Mouse (Mus musculus) activated CD4-positive, CD25-positive, alpha-beta regulatory T cell, adult 4 months (primary cell): ENCODE measurements around the gene Gabarapl1. TPM values are rescaled to one million over a fixed set of nuclear protein-coding genes. Genes with fewer than 3 reads are reported as not detected.
"Not testable (repeated sequence)": the region's sequence is repeated elsewhere in the genome, so short reads cannot be mapped to it uniquely, and the experiment has no call there.

Experiments used
- ATAC-seq: one replicate; pipeline ENCODE4 v1.8.0; 2017
- polyA plus RNA-seq, 2 experiments: library from polyadenylated mRNA; unstranded; fragments of 100-300 nt; shearing (Covaris generic); gene quantifications; one replicate each; pipeline ENCODE4 v1.2.1; 2017

Gabarapl1 gene
- polyA plus RNA-seq, result 1 to 10 TPM; 4.5 to 8.8 TPM

DNA sequence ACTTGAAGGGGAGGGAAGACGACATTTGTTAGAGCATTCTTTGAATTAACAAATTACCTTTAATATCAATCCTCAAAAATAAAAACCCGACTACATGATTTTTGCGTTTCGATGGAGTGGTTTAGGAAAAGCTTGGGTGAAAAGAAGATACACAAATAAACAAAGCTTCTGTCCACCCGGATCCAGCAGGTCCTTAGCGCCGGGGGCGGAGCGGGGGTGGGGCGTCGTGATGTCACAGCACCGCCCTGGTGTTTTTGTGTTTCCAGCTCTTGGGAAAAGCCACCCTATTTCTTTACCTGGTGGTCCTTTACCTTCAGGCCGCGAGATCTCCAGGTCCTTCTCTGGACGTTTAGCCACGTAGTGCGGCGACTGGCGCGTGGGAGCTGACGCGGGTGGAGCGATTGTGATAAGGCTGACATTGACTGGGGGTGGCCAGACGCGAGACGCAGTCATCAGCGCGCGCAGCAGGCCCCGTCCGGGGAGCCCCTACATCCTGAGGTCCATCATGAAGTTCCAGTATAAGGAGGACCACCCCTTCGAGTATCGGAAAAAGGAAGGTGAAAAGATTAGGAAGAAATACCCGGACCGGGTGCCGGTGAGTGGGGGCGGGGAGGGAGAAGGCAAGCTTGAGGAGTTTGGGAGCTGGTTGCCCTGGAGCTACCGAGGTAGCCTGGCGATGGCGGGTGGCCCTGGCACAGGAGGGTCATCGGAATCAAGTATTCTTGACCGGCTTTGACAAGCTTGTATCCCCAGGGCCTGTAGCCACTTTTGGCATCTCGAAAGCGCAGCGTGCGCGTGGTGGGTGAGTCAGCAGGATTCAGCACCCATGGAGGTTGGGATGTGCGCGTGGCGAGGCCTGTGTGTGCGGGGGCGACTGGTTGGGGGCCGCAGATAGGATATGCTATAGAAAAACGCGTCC, at the start of gene Gabarapl1:
Gene Gabarapl1 (plus strand): TSS at position 219 of the 919 bp plus-strand sequence.
- ATAC-seq, result peak; percentile 78

DNA sequence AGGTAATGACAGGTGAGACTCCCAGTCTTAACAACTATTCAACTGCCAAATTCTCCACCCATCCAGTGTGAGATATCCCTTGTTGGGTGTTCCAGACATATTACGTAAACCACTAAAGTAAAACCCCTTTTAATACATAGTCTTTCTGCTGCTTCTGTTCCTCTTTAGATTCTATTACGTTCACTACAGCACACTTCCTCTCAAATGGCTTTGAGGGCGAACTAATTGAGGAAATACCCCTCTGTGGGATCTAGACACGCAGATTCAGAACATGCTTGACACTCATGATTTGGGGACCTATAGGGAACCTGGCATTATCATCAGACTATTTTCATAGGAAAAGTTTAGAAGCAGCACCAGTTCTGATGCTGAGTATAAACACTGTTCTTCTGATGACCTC, 38.0 kb upstream of the Gabarapl1 start:
- no peak for ATAC-seq

DNA sequence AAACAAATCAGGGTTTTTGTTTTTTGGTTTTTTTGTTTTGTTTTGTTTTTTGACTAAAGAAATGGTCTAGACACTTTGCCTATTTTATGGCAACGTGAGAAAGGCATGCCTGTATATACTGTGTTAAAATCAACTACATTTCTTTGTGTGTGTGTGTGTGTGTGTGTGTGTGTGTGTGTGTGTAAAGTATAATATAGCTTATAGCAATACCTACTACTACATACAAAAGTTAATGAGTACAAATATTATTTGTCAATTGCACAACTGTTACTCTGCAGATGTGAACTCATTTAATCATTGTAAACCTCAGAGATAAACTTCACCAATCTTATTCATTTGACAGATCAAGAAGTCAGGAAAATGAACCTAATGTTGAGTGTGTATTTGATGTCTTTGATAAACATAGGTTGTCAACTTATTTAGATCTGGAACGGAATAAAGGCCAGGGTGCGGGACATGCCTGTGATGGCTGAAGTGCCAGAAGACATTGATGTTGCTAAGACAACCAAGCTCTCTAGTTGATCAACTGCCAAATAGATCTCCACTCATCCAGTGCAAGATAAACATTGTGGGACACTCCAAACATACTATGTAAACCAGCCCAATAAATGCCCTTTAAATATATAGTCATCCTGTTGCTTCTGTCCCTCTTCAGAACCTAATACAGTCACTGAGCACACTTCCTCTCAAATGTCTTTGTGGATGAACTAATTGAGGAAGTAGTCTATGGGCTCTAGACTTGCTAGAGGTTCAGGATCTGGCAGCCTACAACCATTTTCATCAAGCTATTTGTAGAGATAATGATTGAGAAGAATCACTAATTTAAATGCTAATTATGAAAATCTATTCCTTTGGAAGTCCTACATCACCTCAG, 35.4 kb upstream of the Gabarapl1 start:
- ATAC-seq, result no peak

DNA sequence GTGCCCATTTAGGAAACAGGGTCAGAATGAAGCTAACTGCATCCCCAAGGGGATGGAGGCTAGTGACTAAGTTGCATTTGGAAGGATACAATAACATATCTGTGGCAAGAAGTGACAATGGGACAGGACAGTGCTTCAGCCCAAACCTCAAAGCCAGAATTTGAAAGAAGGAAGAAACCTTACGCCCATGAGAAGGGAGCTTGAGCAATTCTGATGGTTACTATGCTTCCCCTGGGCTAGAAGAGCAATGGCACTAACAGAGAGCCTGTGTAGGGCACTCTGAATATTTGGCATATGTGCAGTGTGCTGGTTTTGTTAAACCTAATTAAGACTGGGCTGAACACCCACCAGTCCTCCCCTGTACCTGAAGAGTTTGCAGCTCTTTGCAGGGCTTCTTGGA, 33.4 kb upstream of the Gabarapl1 start:
- ATAC-seq, result not testable (repeated sequence)

DNA sequence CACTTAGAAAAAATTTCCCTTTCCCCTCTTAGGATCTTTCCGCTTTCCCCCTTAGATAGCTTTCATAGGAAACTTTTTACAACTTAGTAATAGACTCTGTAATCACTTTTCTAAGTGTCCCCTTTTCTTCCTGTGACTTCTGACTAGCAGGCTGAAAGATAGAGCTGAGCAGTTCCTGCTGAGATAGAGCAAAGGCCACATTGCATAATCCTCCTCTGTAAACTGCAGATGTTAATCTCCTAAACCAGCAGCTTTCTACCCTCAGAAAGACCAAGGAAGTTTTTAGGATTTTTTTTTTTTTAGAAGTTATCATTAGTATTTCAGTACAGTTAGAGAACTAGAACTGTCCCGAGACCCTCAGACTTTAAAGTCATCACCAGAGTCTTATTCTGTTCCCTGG, 29.5 kb upstream of the Gabarapl1 start:
- no peak for ATAC-seq

DNA sequence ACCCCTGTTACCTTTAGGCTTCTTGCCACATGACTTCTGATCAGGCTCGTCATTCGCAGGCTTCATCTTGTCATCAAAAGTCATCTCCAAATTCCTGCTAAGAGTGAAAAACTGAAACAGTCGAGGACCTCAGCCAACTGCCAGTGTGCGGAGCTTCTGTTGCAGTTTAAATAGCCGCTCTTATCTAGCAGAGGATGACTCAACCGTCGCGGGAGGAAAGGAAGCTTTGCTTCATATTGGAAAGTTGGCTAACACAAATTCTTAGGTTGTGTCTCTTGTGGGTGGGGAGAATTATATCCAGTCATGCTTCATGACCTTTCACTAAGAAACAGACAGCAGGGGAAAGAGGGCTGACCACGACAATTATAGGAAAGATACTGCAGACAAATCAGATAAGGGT, 25.9 kb upstream of the Gabarapl1 start, which contains the start of gene Olr1:
Gene Olr1 (minus strand): TSS at position 142 of the 400 bp plus-strand sequence.
- no peak for ATAC-seq

DNA sequence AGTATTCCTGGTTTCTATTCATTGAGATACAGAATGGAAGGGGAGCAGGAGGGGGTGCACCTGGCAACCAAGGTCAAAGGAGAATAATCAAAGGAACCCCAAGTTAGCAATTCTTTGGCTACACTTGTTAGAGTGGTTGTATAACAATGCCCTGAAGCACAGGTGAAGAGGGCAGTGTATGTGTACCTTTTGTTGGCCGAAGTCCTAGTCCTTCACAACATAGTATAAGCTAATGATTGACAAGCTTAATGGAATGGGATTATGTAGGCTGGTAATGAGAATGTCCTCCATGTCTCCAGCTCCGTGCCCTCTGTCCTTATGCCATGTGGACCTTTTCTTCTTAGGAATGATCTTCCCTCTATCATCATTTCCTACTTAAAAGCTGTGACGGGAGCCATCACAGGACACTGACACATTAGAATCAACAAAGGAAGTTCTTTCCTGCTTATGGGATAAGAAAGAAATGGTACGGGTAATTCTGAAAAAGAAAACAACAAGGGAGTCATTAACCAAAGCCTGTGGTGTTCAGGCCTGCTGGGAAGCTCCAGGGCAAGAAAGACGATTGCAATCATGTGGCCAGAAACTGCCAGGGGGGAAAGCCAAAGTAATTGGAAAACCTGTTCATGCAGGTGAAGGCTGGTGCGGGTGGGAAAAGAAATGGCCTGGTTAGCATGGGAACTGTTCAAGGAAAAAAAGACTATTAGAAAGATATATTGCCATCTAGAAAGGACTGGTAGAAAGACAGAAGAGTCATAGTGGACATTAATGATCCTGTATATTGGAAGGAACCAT, 22.6 kb upstream of the Gabarapl1 start:
- ATAC-seq, result no peak

DNA sequence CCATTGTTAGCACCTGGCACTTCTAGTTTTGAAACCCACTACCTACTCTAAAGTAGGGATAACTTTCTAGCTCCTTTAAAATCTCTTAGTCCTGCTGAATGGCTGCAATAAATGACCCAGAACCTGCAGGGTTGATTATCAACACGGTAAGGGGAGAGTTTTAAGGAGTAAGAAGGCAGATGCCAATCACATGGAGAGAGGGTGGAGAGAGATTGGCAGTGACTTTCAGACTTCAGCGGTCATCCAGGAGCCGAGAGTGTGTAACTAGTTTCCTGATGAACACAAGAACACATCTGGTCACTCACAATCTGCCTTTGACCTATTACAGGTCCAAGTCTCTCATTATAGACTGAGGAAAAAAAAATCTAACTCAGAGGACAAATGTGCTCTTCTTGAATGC, 20.6 kb upstream of the Gabarapl1 start, which contains the start of gene Tmem52b:
Gene Tmem52b (plus strand): TSS at position 189 of the 400 bp plus-strand sequence.
- no peak for ATAC-seq

DNA sequence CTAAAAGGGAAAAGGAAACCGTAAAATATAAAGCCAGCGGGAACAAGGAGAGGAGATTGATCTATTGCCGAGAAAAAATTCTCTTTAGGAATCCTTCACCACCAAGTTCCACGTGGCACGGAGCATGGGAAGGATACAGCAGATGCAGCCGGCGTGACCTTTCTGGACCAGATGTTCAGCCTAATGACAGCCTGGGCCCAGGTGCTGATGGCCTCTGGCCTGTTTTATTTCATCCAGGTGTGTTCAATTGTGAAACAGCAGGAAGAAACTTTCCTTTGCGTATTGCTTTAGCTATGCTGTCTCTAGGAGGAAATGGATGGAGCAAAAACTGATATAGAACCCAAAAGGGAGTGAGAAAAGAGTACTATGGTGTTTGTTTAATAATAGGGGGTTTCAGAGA, 20.1 kb upstream of the Gabarapl1 start:
- ATAC-seq, result no peak

DNA sequence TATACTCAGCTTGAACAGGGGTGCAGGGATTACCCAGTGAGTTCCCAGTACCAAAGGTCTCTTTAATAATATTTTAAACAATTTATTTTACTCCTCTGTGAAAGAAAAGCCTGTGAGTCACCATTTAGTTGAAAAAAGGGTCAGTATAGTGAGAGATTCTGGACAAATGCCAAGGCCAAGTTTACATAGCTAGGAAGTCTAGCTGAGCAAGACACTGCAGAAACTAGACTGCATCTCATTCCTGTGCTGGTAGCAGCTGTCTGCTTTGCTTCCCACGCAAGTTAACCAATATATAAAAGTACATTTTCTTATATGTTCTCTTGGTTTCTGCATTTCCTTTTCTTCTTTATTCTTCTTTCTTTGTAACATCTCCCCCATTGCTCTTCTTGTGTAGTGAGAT, 19.6 kb upstream of the Gabarapl1 start:
- no peak for ATAC-seq

DNA sequence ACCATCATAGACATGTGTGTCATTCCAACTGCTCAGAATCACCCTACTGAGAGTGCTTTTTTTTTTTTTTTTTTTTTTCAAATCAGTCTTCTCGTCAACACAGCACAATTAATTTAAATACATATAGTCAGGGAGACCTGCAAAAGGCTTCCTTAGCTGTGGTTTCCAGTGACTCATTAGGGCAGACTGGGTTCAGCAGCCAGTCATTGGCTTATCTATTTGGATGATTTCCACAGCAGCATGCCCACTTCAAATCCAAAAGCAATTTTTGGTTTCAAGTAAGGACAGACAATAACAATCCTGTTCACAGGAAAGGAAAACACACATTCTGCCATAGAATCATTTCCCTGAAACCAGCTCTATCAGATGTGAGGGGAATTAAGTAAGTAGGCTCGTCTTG, 18.6 kb upstream of the Gabarapl1 start:
- no peak for ATAC-seq

DNA sequence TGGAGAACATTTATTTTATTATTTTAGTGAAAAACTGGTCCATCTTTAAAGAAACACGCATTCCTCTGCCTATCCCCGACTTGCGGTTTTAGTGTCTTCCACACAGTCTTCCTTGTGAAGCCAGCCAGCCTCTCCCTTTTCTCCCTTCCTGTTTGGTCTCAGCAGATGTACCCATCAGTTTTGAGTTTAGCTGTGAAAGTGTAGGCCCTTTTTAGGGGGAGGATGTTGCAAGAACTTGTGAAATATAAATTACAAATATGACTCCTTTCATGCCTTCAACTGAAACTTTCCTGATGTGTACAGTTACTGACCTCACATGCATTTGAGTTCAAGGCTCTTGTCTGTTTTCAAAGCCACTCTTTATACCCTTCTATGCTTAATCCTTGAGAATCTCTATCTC, 17.9 kb upstream of the Gabarapl1 start:
- ATAC-seq, result no peak

DNA sequence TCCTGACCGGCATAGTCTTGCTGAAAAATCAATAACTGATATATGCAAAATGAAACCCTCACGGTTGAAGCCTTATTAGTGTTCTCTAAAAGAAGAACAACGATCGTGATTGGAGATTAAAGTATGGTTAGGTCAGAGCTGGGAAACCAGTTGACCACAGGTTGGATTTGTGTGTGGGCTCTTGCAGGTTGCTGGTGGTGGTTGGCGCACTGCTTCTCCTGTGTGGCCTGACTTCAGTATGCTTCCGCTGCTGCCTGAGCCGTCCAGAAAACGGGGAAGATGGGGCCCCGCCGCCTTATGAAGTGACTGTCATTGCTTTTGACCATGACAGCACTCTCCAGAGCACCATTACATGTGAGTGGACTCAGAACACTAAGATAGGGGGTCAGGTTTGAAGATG, 16.6 kb upstream of the Gabarapl1 start:
- no peak for ATAC-seq

DNA sequence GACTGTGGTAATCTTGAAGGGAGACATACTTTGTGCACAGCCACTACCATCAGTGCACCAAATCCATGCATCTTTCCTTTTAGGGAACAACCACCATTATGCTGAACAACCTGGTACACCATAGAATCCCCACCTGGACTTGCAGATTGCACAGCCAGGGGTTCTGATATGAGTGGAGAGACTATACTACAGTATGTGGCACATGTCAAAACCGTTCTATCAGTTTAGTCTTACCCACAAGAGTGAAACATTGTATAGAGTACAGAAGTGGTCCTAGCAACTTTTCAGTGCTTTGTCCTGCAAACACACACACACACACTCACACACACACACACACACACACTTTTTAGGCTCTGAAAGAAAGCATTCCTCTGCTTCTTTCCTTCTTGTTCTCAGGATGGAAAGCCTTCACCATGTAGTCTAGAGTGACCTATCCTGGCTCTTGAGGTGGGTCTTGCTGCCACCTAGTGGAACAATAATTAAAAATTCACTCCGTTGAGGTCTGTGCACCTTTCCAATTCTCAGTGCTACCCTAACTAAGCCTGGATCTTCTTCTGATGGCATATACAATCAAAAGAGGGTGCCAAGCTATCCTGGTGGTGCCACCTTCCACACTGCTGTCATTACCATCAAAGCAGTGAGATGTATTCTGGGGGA, 15.1 kb upstream of the Gabarapl1 start:
- ATAC-seq, result no peak

DNA sequence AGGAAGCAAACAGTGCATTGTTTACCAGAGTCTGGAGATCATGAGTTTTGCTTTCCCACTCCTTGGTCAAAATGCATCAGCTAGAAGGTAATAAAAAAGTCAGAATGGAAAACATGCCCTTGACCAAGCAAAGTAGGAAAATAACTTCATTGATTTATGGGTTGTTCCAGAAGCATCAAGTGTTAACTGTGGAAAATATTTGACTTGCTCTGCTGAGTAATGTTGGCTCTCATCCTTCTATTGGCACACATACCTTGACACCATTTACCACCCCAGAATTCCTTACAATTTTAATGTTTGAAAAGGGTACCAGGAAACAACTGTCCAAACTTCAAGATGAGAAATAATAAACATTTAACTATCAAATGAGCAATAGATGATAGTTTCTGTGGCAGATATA, 6.9 kb upstream of the Gabarapl1 start:
- no peak for ATAC-seq

DNA sequence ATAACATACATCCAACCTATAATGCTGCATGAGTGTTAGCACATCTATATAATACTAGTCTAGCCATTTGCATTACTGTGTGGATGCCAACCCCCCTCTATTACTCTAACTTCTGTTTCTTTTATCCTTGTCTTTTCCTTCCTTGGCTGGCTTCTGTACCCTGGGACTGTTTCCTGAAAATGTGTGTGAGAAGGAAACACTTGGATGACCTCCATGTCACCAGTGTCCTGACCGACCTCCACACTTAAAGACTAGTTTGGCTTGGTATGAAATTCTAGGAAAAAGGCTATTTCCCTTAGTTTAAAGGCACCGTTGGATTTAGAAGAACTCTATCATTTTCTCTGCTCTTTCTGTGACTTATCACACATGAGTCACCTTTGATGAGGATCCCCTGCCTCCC, 5.5 kb upstream of the Gabarapl1 start:
- ATAC-seq, result no peak

DNA sequence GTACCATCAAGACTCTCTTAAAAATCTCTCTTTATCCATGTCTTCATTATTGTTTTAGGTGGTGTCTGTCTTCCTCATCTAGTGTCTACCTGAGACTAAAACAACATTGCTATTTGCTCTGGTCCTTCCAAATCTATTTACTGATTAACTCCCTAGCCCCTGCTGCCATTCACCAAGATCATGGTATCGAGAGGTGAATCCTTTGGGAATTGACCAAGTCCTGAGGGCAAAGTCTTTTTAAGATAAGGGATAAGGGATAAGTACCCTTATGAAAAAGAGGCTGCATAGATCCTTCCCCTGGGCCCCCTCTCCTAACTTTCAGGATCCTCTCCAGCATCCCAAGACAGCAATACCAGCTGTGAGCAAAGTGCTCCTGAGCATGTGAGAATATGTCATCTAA, 3.4 kb upstream of the Gabarapl1 start:
- ATAC-seq, result no peak

DNA sequence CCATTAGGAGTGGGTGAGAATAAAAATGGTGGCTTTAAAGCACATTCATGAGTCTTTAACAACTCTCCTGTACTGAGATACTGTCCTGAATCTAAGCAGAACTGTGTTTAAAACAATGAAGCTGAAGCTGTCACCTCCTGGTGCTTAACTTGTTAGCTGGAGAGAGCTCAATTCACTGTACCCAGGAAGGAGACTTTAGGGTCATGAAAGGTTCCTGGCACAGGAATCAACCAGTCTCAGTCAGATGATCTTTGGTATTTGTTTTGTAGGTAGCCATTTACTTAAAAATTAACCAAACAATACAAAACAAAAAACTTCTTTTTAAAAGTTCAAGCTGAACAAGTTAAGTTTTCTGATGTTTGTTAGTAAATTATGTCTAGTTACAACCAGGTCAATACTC, 2.7 kb upstream of the Gabarapl1 start:
- ATAC-seq, result no peak

DNA sequence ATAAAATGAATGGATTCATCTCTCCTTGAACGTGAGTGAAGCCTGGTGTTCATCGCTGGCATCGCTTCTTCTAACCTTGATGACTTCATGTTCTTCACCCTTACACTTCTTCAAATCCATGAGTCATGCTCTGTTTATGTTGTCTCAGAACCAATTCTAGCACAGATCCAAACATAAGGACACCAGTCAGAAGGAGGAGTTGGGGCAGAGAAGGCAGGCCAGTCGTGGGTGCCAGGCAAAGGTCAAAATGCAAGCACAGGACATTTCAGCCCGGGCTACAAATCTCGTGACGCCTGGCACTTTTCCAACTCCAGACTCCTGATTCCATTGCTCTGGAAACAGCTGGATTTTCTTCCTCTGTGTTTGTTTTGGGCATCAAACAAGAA, 411 bp upstream of the Gabarapl1 start:
- peak; percentile 17 for ATAC-seq

DNA sequence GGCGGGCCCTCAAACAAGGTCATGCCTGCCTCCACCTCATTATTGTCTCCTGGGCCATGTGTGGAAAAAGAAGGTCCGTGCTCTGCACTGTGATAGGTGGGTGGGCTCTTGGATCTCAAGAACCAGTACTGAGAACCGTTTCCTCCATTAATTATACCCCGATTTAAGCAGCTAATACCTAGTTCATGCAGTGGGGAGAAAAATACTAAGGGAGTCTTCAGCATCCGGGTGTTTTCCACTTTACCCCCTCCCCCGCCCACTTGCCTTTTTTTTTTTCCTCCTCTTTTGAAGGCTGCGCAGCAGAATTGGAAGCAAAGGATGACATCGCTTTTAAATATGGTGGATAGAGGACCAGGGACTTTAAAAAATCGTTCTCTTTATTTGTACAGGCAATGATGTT, 1.1 kb downstream of the Gabarapl1 start:
- ATAC-seq, result peak; percentile 16

DNA sequence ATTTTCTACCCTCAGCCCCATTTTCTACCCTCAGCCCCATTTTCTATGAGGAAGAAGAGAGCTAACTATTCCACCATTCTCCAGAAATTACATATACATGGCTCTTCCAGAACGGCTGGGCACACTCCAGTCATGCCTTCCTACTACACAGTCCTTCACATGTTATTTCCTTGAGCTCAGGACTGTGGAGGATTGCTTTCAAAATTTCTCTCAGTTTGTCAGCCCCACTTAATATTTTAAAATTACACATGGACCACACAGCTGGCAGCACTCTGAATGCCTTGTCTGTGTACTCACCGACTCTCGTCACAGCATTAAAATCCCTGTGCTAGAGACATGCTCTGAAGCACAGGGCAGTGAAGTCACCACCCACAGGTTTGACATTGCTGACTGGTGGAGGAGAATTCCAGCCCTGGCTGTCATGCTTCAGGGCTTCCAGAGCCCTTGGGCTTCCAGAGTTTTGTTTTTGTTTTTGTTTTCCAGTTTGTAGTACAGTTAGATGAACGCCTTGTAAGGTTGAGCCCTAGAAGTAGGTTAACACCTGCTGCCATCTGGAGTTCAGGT, 1.7 kb downstream of the Gabarapl1 start:
- no peak for ATAC-seq

DNA sequence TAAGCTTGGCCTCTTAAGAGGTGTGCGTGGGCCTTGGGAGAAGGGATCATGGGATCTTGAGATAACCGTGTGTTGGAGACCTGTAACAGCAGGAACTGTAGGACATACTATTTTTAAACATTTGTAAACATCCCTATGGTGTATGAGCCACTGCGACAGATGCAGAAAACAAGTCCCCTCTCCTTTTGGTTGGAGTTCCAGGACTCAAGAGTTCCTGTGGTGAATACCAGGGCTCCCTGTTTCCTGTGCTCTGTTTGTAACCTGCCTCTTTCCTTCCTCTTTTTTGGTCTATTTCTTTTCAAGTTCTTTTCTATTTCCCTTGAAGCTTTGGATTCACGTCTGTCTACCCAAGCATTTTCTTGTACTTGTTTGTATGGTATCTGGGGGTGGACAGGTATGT, 2.8 kb downstream of the Gabarapl1 start:
- ATAC-seq, result no peak
